In genomic region chr13:42711510-42711909, GRCm38 (mm10) we compare ENCODE assay signal across 9 mouse cellular contexts. TPM values are rescaled to one million over a fixed set of nuclear protein-coding genes. Genes with fewer than 3 reads are reported as not detected.
DNase-seq lines count a peak whose midpoint lies in the region; ATAC-seq lines count a peak whose summit lies in the region.
"Had no signal": no experiment of that assay in that cellular context is flagged by ENCODE, and none has a peak within 500 bp of the region (broad histone marks: within the 10 kb centered on the region; RNA-seq: fewer than 3 reads in every experiment).

No protein-coding gene starts in this region.

- H3K9me3 ChIP-seq in heart, embryonic 10.5 days = no peaks in the 10 kb centered on the region
- no peaks in the 10 kb centered on the region for H3K9me3 ChIP-seq in forebrain, embryonic 16.5 days (ENCODE audit: control insufficient read depth, low read length)
- H3K9me3 ChIP-seq in intestine, embryonic 15.5 days = no peaks in the 10 kb centered on the region
- H3K9me3 ChIP-seq: embryonic facial prominence, embryonic 12.5 days had no signal

- ATAC-seq in forebrain, embryonic 16.5 days = no peak
- no peak for ATAC-seq in intestine, embryonic 15.5 days

- H3K27ac ChIP-seq in heart, embryonic 10.5 days = no peak overlapping the region
- no peak overlapping the region for H3K27ac ChIP-seq in forebrain, embryonic 16.5 days (ENCODE audit: low read length)
- H3K27ac ChIP-seq in intestine, embryonic 15.5 days = no peak overlapping the region
- H3K27ac ChIP-seq: embryonic facial prominence, embryonic 12.5 days had no signal

- DNase-seq in heart, embryonic 10.5 days (ENCODE audit: low spot score) = peak; percentile 86
- DNase-seq in heart, adult 8-10 months (ENCODE audit: low spot score) = no peak
- peak; percentile 66 for DNase-seq in NIH3T3 (ENCODE audit: low read depth)
- peak; percentile 57 for DNase-seq in lung, postnatal 14 days
- peak; percentile 20 for DNase-seq in testis, postnatal 14 days (ENCODE audit: low spot score)
- no peak for DNase-seq in frontal cortex, postnatal 10 days (ENCODE audit: low spot score in 2 of 2)

- 28% methylated on average over 2 of the region's 2 CpGs for WGBS in heart, embryonic 10.5 days
- WGBS in forebrain, embryonic 16.5 days = 40% methylated on average over 2 of the region's 2 CpGs
- WGBS in intestine, embryonic 15.5 days = 23% methylated on average over 2 of the region's 2 CpGs

- peak overlapping the region; percentile 40 for H3K4me2 ChIP-seq in forebrain, embryonic 16.5 days (ENCODE audit: low read length)
- no peak overlapping the region for H3K4me2 ChIP-seq in intestine, embryonic 15.5 days (replicated peaks)
- H3K4me2 ChIP-seq: embryonic facial prominence, embryonic 12.5 days had no signal

- no peak overlapping the region for H3K9ac ChIP-seq in forebrain, embryonic 16.5 days (replicated peaks; ENCODE audit: low read depth, low read length)
- no peak overlapping the region for H3K9ac ChIP-seq in intestine, embryonic 15.5 days
- H3K9ac ChIP-seq: embryonic facial prominence, embryonic 12.5 days had no signal

- H3K36me3 ChIP-seq in heart, embryonic 10.5 days = no peaks in the 10 kb centered on the region
- no peaks in the 10 kb centered on the region for H3K36me3 ChIP-seq in forebrain, embryonic 16.5 days (ENCODE audit: control insufficient read depth, insufficient read depth)
- no peaks in the 10 kb centered on the region for H3K36me3 ChIP-seq in intestine, embryonic 15.5 days
- H3K36me3 ChIP-seq: embryonic facial prominence, embryonic 12.5 days had no signal

- peaks cover 40% of the 10 kb centered on the region for H3K27me3 ChIP-seq in heart, embryonic 10.5 days (ENCODE audit: insufficient read depth, poor library complexity, severe bottlenecking)
- H3K27me3 ChIP-seq in forebrain, embryonic 16.5 days (replicated peaks; ENCODE audit: control insufficient read depth, insufficient read depth, low read length) = no peaks in the 10 kb centered on the region
- peaks cover 28% of the 10 kb centered on the region for H3K27me3 ChIP-seq in intestine, embryonic 15.5 days (replicated peaks)

- no peak overlapping the region for H3K4me3 ChIP-seq in heart, embryonic 10.5 days
- no peak overlapping the region; the same call in 1 of the 2 replicates for H3K4me3 ChIP-seq in forebrain, embryonic 16.5 days (replicated peaks; ENCODE audit: low read length)
- H3K4me3 ChIP-seq in intestine, embryonic 15.5 days (replicated peaks) = no peak overlapping the region
- H3K4me3 ChIP-seq: embryonic facial prominence, embryonic 12.5 days had no signal

- peaks cover 11% of the 10 kb centered on the region for H3K4me1 ChIP-seq in heart, embryonic 10.5 days
- peaks cover 24% of the 10 kb centered on the region for H3K4me1 ChIP-seq in forebrain, embryonic 16.5 days (replicated peaks; ENCODE audit: control insufficient read depth, insufficient read depth, low read length)
- 0 out of 2 replicates have a peak, but pooled peaks cover 3% of the 10 kb centered on the region for H3K4me1 ChIP-seq in intestine, embryonic 15.5 days (replicated peaks)

RNA-seq across cellular contexts. Expression of gene Phactr1, which starts 31.1 kb away (rescaled TPM):
- 3.4 and 4.1 TPM in 2 replicates for polyA plus RNA-seq in heart, embryonic 10.5 days (2016; fragmentation: Nextera tagmentation; extraction: Ambion mirVana)
- 1 to 10 TPM; 3.8 to 9.0 (median 6.7) TPM for total RNA-seq in heart, adult 8-10 months (2022)
- polyA plus RNA-seq in forebrain, embryonic 16.5 days (2015; fragmentation: Nextera tagmentation; extraction: Ambion mirVana) = 82.7 and 94.8 TPM in 2 replicates
- polyA plus RNA-seq in intestine, embryonic 15.5 days (2015; fragmentation: Nextera tagmentation; extraction: Ambion mirVana) = 7.2 and 7.5 TPM in 2 replicates

Comparison
In these comparisons a context has a peak if more than half of its experiments do, and no peak if none do; other contexts are left out.
1. DNase-seq: peak in heart, embryonic 10.5 days (single experiment), NIH3T3 (single experiment), lung, postnatal 14 days (single experiment) and testis, postnatal 14 days (single experiment); none in heart, adult 8-10 months (single experiment) and frontal cortex, postnatal 10 days (0 of 2).